Comparison of ENCODE assay signal across 4 mouse cellular contexts in genomic region chr3:51393018-51393417, GRCm38 (mm10). TPM values are rescaled to one million over a fixed set of nuclear protein-coding genes. Genes with fewer than 3 reads are reported as not detected.
"Had no signal": no experiment of that assay in that cellular context is flagged by ENCODE, and none has a peak within 500 bp of the region (broad histone marks: within the 10 kb centered on the region; RNA-seq: fewer than 3 reads in every experiment).

No protein-coding gene starts in this region.

RNA-seq across cellular contexts. Expression of gene Mgarp, which starts 3.5 kb away (rescaled TPM):
- total RNA-seq: common myeloid progenitor, adult 5-6 weeks; gastrocnemius, adult 2 months; gastrocnemius, postnatal 25 days; granulocyte monocyte progenitor cell, adult 5-6 weeks had no signal
